ENCODE assay signal across 16 mouse cellular contexts in genomic region chr15:96956699-96957098, GRCm38 (mm10).
"Had no signal": no experiment of that assay in that cellular context is flagged by ENCODE, and none has a peak within 500 bp of the region (broad histone marks: within the 10 kb centered on the region; RNA-seq: fewer than 3 reads in every experiment).

No protein-coding gene starts in this region.

- DNase-seq: lung, adult 2 months; lung, postnatal 14 days; lung, postnatal 36 days; right cerebral cortex, postnatal 14 days; thymus, adult 2 months; thymus, postnatal 25 days; thymus, postnatal 4 days had no signal

- H3K36me3 ChIP-seq: lung, embryonic 15.5 days; midbrain, embryonic 15.5 days; neural tube, embryonic 12.5 days; stomach, embryonic 15.5 days had no signal

- H3K27ac ChIP-seq: lung, embryonic 15.5 days; macrophage; midbrain, embryonic 15.5 days; neural tube, embryonic 12.5 days; stomach, embryonic 15.5 days; stomach, postnatal 0 days had no signal

- H3K9ac ChIP-seq: lung, embryonic 15.5 days; midbrain, embryonic 15.5 days; neural tube, embryonic 12.5 days; stomach, embryonic 15.5 days had no signal

- H3K4me1 ChIP-seq: neural tube, embryonic 12.5 days; stomach, embryonic 15.5 days had no signal

- H3K4me2 ChIP-seq: lung, embryonic 15.5 days; midbrain, embryonic 11.5 days; midbrain, embryonic 15.5 days; neural tube, embryonic 12.5 days; stomach, embryonic 15.5 days had no signal

- ATAC-seq: lung, postnatal 0 days; midbrain, embryonic 15.5 days had no signal

- H3K9me3 ChIP-seq: lung, embryonic 15.5 days; midbrain, embryonic 15.5 days; neural tube, embryonic 12.5 days; stomach, embryonic 15.5 days had no signal

- H3K27me3 ChIP-seq: lung, embryonic 15.5 days; midbrain, embryonic 15.5 days; neural tube, embryonic 12.5 days; stomach, embryonic 15.5 days had no signal

- H3K4me3 ChIP-seq: lung, embryonic 15.5 days; megakaryocyte, embryonic 14.5 days; midbrain, embryonic 15.5 days; neural tube, embryonic 12.5 days; stomach, embryonic 15.5 days had no signal
